Mouse (Mus musculus) embryo, embryonic 10 days (tissue): ENCODE results near the gene Fibin.

ENCODE experiments used
- DNase-seq: peaks from one replicate; pipeline ENCODE4 v3.0.0-alpha.2; 2015; ENCODE audit warnings: low spot score

The Fibin gene

DNA sequence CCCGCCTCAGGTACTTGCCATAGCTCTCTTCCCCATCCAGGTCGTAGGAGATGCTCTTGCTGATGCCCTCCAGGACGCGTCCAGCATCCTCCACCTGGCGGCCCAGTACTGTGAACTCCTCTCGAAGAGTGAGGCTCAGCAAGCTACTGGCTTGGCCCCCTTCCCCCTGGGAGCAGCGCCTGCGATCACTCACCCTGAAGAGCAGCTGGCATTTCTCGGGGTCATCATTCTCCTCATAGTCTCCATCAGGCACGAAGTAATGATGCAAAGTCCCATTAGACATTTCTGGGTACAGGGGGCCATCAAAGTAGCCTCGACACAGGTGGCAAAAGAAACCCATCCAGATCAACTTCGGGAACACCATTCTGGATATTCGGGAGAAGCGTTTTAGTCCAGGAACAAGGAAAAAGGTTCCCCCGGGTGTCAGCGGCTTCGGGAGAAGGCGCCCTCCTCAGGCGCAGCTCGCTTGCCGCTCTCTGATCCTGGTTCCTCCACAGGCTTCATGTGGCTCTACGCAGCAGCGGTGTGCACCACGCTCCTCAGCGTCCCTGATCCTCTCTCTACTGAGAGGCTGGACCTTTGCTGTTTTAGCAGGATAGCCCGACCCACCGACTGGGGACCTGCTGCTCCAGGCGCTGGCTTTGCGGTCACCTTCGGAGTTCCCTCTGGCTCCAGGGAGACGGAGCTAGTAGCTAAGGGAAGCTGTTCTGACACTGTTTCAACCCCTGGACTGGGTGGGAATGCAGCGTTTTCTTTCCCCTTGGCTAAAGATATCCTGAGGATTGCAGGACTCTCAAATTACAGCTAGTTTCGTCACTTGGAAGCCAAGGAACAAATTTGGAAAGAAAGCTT is at the start of gene Fibin:
Fibin (minus strand) TSS at position 752 of the 852 bp plus-strand sequence.
- DNase-seq, result peak; percentile 76

DNA sequence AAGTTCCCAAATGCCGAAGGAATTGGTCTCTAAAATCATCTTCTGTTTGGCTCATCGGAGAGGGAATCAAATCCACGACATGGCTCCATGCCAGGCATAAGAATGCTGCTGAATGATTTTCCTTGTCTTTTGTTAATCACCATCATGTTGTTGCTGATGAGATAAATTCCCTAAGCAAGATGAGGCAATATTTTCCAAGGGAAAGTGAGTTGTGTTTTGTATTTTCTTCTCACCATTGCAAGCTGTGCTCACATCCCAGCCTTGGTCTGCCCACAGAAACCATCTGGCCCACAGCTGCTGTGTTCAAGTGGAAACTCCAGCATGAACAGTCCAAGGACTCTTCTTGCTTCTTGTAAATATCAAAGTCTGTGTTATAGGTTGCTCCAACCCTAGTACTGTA is 48.4 kb upstream of the Fibin start:
- no peak for DNase-seq

DNA sequence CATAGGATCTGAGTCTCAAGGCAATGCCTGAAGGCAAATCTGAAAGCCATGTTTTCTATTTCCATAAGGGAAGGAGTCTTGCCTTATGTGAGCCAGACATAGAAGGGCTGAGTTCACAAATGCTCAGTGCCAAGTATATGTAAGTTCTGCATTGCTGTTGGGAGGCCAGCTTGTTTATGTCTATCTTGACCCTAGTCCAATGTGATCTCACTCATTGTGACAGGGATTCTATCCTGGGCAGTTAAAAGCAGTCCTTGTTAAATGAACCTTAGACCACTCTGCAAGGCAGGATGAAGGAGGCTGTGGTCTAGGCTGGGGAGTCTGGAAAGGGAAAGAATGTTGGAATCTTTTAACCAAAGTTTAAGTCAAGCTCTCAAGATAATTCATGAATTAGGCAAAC is 45.8 kb upstream of the Fibin start:
- no peak for DNase-seq

DNA sequence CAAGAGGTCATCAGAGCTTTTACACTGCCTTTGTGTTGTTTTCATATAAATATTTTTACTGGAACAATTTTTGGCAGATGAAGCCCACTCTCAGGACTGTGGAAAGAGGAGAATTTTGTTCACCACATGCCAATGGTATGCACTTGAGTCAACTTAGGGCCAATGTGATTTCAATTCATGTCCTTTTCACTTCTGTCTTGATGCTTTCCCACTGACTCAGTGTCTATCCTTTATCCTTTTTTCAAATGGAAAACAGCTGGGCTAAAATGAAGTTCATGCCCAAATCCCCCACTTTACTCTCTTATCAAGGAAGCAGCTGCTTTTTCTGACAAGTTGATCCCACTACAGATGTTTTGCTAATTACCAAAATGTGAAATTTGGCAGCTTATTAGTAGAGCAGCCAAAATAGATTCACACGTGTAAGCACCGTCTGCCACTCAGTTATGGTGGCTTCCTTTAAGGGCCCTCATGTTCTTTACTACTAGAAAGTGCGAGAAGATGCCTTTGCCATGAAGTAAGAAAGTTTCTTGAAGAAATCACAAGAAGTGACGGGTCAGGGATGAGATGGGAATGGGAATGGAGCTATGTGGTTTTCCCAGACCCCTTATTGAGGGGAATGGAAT is 29.8 kb upstream of the Fibin start:
- DNase-seq, result no peak

DNA sequence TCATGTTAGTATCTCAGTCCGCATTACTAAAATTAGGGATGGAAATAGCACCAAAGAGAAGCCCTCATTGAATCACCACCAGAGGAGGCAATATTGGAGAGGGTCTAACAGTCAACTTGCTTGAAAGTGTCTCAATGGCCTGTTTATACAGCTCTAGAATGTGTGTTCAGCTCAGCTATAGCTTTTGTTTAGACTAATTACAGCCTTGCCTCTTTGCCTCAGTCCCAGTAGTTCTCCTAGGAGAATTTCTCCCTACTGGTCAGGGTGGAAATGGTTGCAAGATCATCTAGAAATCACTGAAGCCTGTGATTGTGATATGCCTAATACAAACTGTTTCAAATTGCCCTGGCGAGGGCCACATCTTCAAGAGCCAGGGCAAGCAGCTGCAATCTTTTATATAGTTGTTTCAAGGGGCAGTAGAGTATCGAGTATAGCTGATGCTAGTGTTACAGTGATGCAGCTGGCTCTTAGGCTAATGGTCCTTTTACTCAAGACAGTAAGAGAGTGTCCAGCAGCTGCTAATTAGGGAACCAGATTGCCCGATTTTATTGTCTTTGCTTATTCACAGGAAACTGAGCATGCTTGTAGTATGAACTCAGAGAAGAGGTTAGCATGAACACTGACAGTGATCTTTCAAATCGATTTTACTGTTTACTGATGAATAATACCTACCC is 27.9 kb upstream of the Fibin start:
- DNase-seq, result peak; percentile 11

DNA sequence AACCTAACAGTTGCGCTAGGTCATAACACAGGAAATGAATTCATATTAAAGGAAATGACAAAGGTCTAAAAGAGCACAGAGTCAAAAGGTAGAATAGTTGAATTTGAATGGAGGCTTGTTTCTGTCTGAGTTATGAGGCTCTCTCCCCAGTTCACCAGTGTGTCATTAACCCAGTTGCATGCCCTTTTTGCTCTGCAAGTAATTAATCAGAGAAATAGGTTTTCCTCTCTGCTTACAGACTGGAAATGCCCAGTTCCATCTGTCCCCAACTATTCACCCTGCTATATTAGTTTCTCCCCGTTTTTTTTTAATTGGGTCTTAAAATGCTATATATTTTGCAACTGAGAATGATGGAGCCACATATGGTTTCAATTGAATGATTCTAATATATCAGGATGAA is 16.8 kb upstream of the Fibin start:
- DNase-seq, result peak; percentile 8

DNA sequence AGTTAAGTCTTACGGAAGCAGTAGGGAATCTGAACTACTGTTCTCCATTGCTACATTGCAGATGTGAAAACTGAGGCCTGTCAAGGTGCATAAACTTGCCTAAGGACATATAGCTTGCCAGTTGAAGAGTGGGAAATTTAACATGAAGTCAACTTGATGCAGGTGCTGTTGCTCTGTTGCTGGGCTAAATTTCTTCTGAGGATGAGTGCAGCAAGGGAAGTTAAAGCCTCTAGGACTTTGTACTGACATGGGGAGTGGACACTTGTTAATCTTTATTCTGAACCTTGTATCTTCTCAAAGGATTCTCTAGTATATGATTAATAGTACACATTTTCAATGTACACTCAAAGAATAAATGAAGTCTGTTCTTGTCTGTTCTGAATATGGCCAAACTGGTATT is 13.7 kb upstream of the Fibin start:
- DNase-seq, result no peak

DNA sequence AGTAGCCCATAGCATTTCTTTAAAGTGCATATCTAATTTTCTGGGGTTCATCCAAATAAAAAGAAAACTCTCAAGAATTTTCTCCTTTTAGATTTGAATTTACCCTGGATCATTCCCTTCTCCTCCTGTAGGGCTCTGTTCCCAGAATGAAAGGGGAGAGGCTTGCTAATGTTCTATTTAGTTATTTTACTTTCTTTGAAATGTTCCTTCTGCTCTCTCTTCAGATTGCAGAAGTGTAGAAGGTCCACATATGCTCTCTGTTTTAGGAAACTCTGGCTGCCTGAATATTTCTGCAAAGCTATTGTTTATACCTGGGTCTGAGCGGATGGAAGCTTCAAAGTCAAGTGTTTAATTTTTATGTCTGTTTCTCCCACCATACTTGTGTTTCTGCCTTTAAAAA is 12.5 kb upstream of the Fibin start:
- DNase-seq, result no peak

DNA sequence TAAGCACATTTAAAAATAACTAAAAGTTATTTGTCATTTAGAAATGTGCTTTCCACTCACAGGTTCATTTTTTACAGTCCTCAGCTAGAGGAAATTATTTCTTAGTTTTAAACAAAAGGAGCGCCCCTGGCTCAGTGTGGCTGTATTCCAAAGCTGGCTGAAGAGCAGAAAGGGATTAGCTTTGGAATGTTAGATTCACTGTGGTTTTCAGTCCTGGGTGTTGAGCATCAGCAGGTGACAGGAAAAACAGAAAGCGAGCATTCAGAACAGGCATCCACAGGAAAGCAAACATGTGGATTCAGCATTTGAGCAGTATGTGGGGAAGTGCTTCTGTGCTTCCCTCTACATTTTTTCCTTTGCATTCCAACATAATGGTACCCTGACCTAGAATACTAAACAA is 10.2 kb upstream of the Fibin start:
- DNase-seq, result no peak

DNA sequence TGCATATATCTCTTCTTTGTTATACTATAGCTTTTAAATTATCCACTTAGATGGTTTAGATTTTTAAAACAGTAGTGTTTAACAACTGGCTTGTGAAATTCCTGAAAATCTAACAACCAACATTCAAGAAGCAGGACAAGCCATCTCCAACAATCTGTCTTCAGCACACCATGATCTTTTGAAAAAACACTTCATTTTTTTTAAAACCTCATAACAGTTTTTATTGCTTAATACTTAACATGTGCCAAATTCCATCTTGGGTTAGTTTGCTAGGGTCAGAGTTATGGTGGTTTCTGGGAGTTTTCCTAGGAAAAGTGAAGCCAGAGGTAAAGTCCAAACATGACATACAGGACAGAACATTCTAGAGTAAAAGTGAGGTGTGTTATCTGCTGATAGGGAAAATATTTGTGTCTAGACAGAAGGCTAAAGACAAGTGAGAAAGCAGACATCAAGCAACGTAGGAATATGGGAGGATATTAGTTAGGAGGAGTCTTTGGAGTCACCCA is 4.5 kb upstream of the Fibin start:
- DNase-seq, result no peak

DNA sequence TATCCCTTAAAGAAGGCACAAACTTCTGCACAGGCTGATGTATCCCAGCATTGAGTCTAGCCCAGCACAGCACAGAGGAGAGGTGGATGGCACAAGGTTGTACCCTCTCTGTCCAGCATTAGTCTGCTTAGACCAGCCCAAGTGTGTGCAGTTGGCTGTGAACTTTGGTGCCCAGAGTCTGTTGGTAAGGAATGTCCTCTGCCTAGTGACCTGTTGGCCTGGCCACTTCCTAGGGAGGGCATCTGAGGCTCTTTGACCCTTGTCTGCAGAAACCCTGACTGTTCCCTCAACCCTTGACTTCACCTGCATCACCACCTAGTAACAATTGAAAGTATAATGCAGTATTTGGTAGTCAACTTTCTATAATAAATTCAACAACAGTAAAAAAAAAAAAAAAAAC is 2.4 kb upstream of the Fibin start:
- no peak for DNase-seq

DNA sequence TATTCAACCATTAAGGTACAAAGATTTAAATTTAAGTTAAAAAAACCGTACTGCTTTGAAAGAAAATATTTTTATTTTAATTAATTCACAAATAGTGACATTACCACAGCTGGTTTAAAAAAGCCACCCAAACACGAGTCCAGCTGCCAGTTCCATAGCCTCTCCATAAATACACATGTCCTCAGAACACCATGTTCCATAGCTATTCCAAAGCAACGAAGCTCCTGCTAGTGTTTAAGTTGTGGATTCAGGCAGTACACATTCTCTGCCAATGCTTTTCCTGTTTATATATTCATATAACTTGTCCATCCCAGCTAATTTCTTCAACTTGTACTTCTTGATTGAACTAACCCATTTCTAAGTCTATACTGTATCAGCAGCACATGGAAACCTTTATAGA is 872 bp upstream of the Fibin start:
- DNase-seq, result no peak

DNA sequence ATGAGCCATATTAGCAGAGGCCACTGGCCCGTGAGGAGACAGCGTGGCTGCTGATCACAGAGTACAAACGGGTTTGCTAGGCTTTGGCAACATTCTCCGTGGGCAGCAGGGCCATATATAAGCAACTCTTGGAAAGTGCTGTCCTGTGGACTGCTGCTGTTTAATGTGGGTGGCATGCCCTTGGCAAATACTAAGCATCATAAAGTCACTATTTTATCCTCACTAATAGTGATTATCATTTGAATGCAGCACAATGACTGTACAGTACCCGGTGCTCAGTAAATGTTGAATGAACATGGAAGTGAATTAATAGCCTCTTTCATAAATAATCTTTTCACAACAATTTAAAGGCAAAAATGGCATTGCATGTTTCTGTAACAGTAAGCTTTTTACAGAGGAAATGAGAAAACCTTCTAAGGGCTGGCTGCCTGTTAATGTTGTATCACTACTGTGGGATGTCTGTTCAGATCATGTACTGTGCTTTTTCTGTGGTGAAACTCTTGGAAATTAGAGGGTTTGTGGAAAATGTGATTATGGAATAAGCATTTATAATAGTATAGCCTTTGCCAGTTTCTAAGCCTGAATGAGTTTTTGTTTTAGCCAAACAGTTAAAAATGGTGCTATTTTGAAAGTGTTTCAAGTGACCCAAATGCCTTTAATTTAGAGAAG is 9.5 kb downstream of the Fibin start:
- no peak for DNase-seq

DNA sequence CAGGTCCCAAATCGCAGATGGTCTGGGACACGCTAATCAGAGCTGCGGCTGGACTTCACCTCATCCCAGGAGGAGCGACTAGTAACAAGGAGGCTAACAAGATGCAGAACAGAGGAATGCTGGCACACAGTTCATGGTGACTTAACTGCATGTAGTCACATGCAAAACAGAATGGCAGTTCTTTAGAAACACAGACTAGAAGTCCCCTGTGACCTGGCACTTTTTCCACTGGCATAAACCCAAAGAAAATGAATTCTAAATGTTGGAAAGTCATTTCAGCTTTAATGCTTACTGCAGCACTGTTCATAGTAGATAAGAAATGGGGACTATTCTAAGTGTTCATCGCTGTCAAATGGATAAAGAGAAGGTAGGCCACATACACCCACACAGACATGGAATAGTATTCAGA is 11.1 kb downstream of the Fibin start:
- DNase-seq, result peak; percentile 9

DNA sequence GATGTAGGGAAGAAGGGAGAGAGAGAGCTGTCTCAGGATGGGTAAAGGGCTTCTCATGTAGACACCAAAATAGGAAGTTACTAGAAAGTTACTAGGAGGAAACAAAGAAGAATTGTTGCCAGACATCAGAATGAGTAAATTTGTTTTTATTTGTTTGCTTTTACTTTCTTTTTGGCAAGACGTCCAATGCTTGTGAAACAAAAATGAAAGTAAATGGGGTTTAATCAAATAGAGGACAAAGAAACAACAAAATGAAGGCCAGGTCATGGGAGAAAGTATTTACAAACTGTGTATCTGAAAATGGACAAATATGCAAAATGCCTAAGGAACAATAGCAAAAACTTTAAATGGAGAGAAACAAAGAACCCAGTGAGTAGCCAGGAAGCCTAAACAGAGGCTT is 11.6 kb downstream of the Fibin start:
- no peak for DNase-seq

DNA sequence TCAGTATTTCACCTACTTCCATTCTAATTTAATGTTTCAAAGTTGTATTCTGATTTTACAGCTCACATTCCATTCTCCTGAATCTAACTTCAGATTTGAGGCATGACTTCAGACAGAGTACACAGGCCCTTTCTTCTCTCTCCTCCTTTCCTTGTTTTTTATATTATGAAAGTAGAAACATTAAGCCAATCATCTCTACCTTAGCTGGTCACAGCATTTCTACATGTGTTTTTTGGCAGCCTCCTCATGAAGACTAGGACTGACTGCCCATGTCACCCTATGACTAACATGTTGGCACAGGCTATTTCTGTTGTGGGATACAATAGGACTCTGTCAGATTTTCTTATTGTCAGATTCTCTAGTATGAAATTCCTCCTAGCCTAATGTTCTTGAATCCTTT is 34.0 kb downstream of the Fibin start:
- DNase-seq, result no peak

DNA sequence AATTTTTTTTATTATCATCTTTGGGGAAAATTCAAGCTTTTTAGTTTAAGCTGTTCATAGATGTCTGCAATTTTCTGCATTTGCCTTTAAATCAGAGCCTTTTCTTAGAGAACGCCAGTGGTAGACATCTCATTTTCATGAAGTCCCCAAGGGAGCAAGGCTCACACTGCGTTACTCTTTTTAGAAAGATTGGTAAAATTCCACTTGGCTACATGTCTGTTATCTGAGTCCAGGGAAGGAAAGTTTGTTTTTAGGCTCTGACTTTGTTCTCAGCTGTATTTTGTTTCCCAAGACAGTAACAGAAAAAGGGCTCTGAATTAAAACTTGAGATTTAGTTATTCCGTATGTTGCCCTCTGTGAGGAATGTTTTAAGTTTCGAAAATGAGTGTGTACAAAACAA is 43.0 kb downstream of the Fibin start:
- DNase-seq, result no peak

DNA sequence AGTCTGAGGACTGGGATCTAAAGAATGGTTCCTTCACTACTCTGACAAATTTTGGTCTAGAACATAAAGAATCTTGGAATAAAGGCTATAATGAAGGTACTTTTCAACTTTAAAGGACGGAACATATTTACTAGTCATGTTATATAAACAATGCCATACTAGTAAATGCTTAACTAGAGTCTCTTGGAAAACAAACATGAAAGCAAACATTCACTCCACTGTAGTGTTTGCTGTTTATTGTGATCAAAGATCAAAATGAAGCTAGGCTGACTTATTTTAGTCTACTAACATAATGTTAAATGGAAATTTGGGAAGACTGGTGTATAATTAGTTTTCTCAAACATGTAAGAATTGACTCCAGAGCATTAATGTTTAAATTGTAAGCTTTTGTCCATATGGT is 43.7 kb downstream of the Fibin start:
- no peak for DNase-seq

DNA sequence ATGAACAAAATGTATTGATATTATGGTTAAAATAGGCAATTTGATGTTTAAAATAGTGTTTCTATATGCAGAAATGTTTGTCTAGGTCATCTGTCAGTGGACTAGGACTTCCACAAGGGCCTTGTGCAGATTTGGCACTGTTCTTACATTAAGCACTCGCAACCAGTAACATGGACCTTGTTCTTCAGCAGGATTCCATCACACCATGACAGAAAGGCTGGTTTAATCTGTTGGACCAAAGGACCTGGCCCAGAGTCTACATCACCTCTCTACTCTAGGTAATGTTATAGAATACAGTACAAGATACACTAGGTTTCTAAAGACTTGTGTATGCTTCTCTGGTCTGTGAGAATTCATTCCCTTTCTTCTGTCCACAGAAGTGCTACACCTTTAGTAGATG is 44.3 kb downstream of the Fibin start:
- no peak for DNase-seq

DNA sequence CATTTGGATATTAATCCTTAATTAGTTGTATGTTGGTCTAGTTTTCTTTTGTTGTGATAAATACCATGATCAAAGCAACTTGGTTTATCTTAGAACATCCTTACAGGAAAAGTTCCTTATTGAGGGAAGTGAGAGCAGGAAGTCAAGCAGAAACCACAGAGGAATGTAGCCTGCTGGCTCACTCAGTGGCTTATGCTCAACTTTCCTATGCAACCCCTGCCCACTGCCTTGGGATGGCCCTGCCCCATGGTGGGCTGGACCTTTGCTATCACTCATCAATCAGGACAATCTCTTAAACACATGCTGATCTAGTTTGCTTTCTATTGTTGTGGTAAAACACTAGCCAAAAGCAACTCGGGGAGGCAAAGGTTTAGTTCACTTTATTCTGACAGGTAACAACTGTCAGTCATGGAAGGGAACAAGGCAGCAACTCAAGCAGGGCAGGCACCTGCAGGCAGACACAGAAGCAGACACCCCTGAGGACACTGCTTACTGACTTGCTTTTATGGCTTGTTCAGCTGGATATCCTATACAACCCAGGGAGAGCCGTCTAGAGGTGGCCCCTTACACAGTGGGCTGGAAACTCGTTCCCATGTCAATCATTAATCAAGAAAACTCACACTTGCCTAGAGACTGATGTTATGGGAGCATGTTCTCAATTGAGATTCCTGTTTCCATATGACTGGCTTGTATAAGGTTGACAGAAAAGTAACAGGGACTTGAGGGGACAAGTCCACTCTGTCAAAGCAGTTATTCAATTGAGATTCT is 46.7 kb downstream of the Fibin start:
- DNase-seq, result no peak

DNA sequence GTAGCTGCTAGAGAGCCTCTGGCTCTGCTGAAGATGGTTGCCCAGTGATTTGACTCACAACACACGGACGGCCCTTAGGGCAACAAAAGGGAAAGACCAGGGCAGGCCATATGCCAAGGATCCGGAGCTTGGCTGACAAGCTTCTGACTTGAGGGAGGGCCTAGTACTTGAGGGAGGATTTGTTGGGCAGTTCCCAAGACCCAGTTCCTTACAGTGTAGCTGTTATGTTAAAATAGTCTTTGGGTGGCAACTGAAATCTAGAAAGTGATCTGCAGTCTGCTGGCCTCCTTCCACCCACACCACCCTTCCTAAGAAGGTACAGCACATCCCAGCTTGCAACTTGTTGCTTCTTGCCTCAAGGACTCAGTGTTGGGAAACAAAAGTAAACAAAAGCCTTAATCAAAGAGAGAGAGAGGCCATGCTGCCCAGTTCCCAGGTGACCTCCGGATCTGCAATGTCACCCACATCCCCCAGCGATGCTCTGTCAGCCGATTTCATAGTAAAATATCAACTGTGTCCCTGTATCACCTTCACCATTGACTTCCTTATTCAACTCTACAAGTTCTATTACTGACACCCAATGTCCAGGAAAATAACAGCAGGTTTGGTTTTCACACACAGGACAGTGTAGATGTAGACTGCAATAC is 48.4 kb downstream of the Fibin start, which contains the start of gene Bbox1:
Bbox1 (minus strand) TSS at position 52 of the 647 bp plus-strand sequence.
- no peak for DNase-seq
